Mouse (Mus musculus): ENCODE data around the gene Tas2r120. TPM values are rescaled to one million over a fixed set of nuclear protein-coding genes. Genes with fewer than 3 reads are reported as not detected.
"Not testable (repeated sequence)": the region's sequence is repeated elsewhere in the genome, so short reads cannot be mapped to it uniquely, and the experiment has no call there.

Gene Tas2r120
- not detected in 2 replicates for polyA plus RNA-seq (2015; fragmentation: Nextera tagmentation; extraction: Ambion mirVana)

DNA sequence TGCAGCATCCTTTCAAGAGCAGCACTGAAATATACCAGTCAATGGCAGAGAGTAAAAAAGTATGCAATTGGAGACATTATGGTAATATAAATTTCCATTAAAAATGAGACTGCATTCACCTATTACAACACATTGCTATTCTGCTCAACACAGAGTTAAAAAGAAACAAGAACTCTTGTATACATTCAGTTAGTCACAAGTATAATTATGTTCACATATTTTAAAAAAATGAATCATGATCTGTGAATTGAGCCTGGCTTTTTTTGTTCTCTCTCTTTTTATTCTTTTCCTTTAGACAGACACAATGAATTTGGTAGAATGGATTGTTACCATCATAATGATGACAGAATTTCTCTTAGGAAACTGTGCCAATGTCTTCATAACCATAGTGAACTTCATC, at the start of gene Tas2r120:
Gene Tas2r120, plus strand, starts transcription at position 301 of the 400 bp plus-strand sequence.
- Histone ChIP-seq H3K4me2 (ENCODE audit: low read depth, low read length) (no peak within 1 kb of the TSS), H3K27me3 (ENCODE audit: control insufficient read depth, insufficient read depth, low read length) (no peaks in the 10 kb centered on the region), H3K4me1 (ENCODE audit: control insufficient read depth, insufficient read depth, low read length) (no peaks in the 10 kb centered on the region), H3K27ac (ENCODE audit: low read length) (no peak within 1 kb of the TSS), H3K9me3 (replicated peaks; ENCODE audit: control insufficient read depth, low read length) (no peaks in the 10 kb centered on the region), H3K36me3 (ENCODE audit: control insufficient read depth, insufficient read depth, low read length) (no peaks in the 10 kb centered on the region), H3K9ac (ENCODE audit: low read length) (no peak within 1 kb of the TSS), H3K4me3 (replicated peaks; ENCODE audit: low read length) (no peak within 1 kb of the TSS)
- ATAC-seq (ENCODE audit: insufficient read depth, low FRiP score), result no peak

DNA sequence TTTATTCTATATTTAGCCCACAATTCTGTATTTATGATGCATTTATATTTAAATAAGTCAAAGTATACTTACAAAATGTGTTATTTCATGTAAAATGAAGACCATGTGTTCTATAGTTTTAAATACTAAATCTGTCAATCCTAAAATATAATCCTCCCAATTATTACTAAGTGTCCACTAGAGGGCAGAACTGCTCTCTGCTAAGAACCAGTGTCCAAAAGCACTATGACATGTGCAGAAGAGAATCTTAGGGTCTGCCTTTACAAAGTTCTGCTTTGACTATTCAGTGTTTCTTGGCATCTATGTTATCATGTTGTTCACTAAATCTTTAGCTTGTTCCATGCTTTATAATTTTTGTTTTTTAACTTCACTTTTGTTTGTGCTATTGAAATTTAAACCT, 7.4 kb upstream of the Tas2r120 start:
- no peak for ATAC-seq (ENCODE audit: insufficient read depth, low FRiP score)
- H3K9me3 ChIP-seq (replicated peaks; ENCODE audit: control insufficient read depth, low read length), result no peaks in the 10 kb centered on the region
- H3K27ac ChIP-seq (ENCODE audit: low read length), result no peak overlapping the region

DNA sequence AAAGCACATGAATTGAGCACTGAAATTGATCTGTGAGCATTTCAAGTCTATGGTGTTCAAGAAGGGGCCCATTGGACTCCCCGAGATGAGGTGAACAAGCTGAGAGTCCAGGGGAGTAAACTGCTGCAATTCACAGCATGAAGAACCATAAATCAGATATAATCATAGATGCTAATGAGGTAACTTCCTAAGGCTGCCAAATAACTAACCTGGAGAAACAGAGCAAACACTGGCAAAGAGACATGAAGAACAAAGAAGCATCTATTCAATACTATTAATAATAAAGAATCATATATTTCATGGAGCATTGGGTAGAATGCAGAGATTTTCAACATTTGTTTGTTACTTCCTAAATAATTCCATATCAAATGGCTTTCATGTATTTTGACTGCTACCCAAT, 5.3 kb upstream of the Tas2r120 start, which contains the start of gene A630073D07Rik:
Gene A630073D07Rik, minus strand, starts transcription at position 101 of the 400 bp plus-strand sequence.
- WGBS, result 72% methylated on average over 1 of the region's 1 CpGs
- H3K9ac ChIP-seq (ENCODE audit: low read length), result no peak within 1 kb of the TSS
- no peaks in the 10 kb centered on the region for H3K9me3 ChIP-seq (replicated peaks; ENCODE audit: control insufficient read depth, low read length)
- no peak within 1 kb of the TSS for H3K27ac ChIP-seq (ENCODE audit: low read length)
- no peaks in the 10 kb centered on the region for H3K4me1 ChIP-seq (ENCODE audit: control insufficient read depth, insufficient read depth, low read length)
- H3K36me3 ChIP-seq (ENCODE audit: control insufficient read depth, insufficient read depth, low read length), result no peaks in the 10 kb centered on the region
- H3K4me2 ChIP-seq (ENCODE audit: low read depth, low read length), result no peak within 1 kb of the TSS
- no peak for ATAC-seq (ENCODE audit: insufficient read depth, low FRiP score)
- H3K27me3 ChIP-seq (ENCODE audit: control insufficient read depth, insufficient read depth, low read length), result no peaks in the 10 kb centered on the region
- H3K4me3 ChIP-seq (replicated peaks; ENCODE audit: low read length), result no peak within 1 kb of the TSS

More for the DNA sequence above, 7.4 kb upstream of the Tas2r120 start:
- Histone ChIP-seq H3K4me3 (replicated peaks; ENCODE audit: low read length) (no peak overlapping the region), H3K4me1 (ENCODE audit: control insufficient read depth, insufficient read depth, low read length) (no peaks in the 10 kb centered on the region), H3K27me3 (ENCODE audit: control insufficient read depth, insufficient read depth, low read length) (no peaks in the 10 kb centered on the region), H3K9ac (ENCODE audit: low read length) (no peak overlapping the region), H3K36me3 (ENCODE audit: control insufficient read depth, insufficient read depth, low read length) (no peaks in the 10 kb centered on the region), H3K4me2 (ENCODE audit: low read depth, low read length) (no peak overlapping the region)

DNA sequence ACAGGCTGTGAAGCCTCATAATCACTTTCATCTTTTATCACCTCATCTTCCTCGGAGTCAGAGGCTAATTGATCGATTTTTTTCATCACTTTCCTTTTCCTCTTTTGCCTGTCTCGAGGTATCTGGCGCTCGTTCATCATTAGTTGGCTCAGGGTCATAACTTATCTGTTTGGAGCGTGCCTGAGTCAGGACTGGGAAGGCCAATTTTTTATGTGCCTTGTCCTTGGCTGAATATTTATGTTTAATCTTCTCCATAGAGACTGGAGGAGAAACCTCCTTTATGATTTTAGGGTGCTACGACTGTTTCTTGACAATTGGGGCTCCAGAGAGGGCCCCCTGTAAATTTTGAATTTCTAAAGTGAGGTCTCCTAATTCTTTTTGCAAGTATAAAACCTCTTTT, 34.8 kb downstream of the Tas2r120 start:
- H3K9ac ChIP-seq (ENCODE audit: low read length); H3K27ac ChIP-seq (ENCODE audit: low read length); H3K36me3 ChIP-seq (ENCODE audit: control insufficient read depth, insufficient read depth, low read length); H3K4me3 ChIP-seq (replicated peaks; ENCODE audit: low read length); H3K4me1 ChIP-seq (ENCODE audit: control insufficient read depth, insufficient read depth, low read length); H3K9me3 ChIP-seq (replicated peaks; ENCODE audit: control insufficient read depth, low read length); H3K4me2 ChIP-seq (ENCODE audit: low read depth, low read length); H3K27me3 ChIP-seq (ENCODE audit: control insufficient read depth, insufficient read depth, low read length); ATAC-seq (ENCODE audit: insufficient read depth, low FRiP score): not testable (repeated sequence)
- WGBS, result 79% methylated on average over 7 of the region's 7 CpGs

DNA sequence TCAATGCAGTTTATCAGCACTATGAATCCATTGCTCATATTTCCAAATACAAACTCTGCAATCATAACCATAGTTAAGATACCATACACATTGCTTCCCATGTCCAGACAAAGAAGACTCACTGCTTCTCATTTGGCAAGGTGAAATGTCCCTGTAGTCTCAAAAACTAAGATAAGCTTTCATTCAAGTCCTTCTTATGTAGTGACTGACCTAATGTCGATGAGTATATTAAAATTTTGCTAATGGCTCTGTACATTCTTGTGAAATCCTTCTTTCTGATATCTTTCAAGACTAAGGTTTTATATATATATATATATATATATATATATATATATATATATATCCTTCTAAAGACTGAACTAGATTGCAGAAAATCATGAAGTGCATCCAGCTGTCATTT, 44.2 kb downstream of the Tas2r120 start, which contains the start of gene Tas2r121:
Gene Tas2r121, minus strand, starts transcription at position 101 of the 400 bp plus-strand sequence.
- H3K4me2 ChIP-seq (ENCODE audit: low read depth, low read length), result no peak within 1 kb of the TSS
- 63% methylated on average over 1 of the region's 1 CpGs for WGBS
- H3K27ac ChIP-seq (ENCODE audit: low read length), result no peak within 1 kb of the TSS
- no peaks in the 10 kb centered on the region for H3K9me3 ChIP-seq (replicated peaks; ENCODE audit: control insufficient read depth, low read length)
- no peaks in the 10 kb centered on the region for H3K4me1 ChIP-seq (ENCODE audit: control insufficient read depth, insufficient read depth, low read length)
- H3K9ac ChIP-seq (ENCODE audit: low read length), result no peak within 1 kb of the TSS
- H3K36me3 ChIP-seq (ENCODE audit: control insufficient read depth, insufficient read depth, low read length), result no peaks in the 10 kb centered on the region
- no peaks in the 10 kb centered on the region for H3K27me3 ChIP-seq (ENCODE audit: control insufficient read depth, insufficient read depth, low read length)
- H3K4me3 ChIP-seq (replicated peaks; ENCODE audit: low read length), result no peak within 1 kb of the TSS
- ATAC-seq (ENCODE audit: insufficient read depth, low FRiP score), result no peak

Other genes with a start within 250 kb of the Tas2r120 start
- gene Prh1, start 87.1 kb upstream of the Tas2r120 start, polyA plus RNA-seq (2015; fragmentation: Nextera tagmentation; extraction: Ambion mirVana), result not detected in 2 replicates
- gene Prp2, start 61.0 kb upstream of the Tas2r120 start, polyA plus RNA-seq (2015; fragmentation: Nextera tagmentation; extraction: Ambion mirVana), result not detected in 2 replicates
- gene A630073D07Rik, start 5.4 kb upstream of the Tas2r120 start, polyA plus RNA-seq (2015; fragmentation: Nextera tagmentation; extraction: Ambion mirVana), result not detected in 2 replicates
- not detected in 2 replicates for gene Tas2r121, start 44.1 kb downstream of the Tas2r120 start, polyA plus RNA-seq (2015; fragmentation: Nextera tagmentation; extraction: Ambion mirVana)
- gene Tas2r122, start 55.0 kb downstream of the Tas2r120 start, polyA plus RNA-seq (2015; fragmentation: Nextera tagmentation; extraction: Ambion mirVana), result not detected in 2 replicates
- gene Tas2r115, start 81.1 kb downstream of the Tas2r120 start, polyA plus RNA-seq (2015; fragmentation: Nextera tagmentation; extraction: Ambion mirVana), result not detected in 2 replicates
- not detected in 2 replicates for gene Tas2r124, start 97.8 kb downstream of the Tas2r120 start, polyA plus RNA-seq (2015; fragmentation: Nextera tagmentation; extraction: Ambion mirVana)
- gene Tas2r102, start 105.2 kb downstream of the Tas2r120 start, polyA plus RNA-seq (2015; fragmentation: Nextera tagmentation; extraction: Ambion mirVana), result not detected in 2 replicates
- gene Tas2r136, start 121.2 kb downstream of the Tas2r120 start, polyA plus RNA-seq (2015; fragmentation: Nextera tagmentation; extraction: Ambion mirVana), result not detected in 2 replicates
- not detected in 2 replicates for gene Tas2r117, start 145.9 kb downstream of the Tas2r120 start, polyA plus RNA-seq (2015; fragmentation: Nextera tagmentation; extraction: Ambion mirVana)
- not detected in 2 replicates for gene Tas2r123, start 190.2 kb downstream of the Tas2r120 start, polyA plus RNA-seq (2015; fragmentation: Nextera tagmentation; extraction: Ambion mirVana)
- gene Tas2r116, start 198.5 kb downstream of the Tas2r120 start, polyA plus RNA-seq (2015; fragmentation: Nextera tagmentation; extraction: Ambion mirVana), result not detected in 2 replicates
- gene Tas2r110, start 211.1 kb downstream of the Tas2r120 start, polyA plus RNA-seq (2015; fragmentation: Nextera tagmentation; extraction: Ambion mirVana), result not detected in 2 replicates
- not detected in 2 replicates for gene Tas2r113, start 236.1 kb downstream of the Tas2r120 start, polyA plus RNA-seq (2015; fragmentation: Nextera tagmentation; extraction: Ambion mirVana)

All from stomach, embryonic 16.5 days (tissue).